Mouse (Mus musculus) liver, embryonic 16.5 days (tissue): ENCODE results near the gene Prcc. TPM values are rescaled to one million over a fixed set of nuclear protein-coding genes. Genes with fewer than 3 reads are reported as not detected.
"Not testable (repeated sequence)": the region's sequence is repeated elsewhere in the genome, so short reads cannot be mapped to it uniquely, and the experiment has no call there.

Experiments
- ATAC-seq: fragments of 200-750 bp; cut with Nextera tagmentation; 2 replicates; pipeline ENCODE4 v1.8.0; 2017; ENCODE audit warnings: low read depth, mild to moderate bottlenecking, moderate number of reproducible peaks, moderate library complexity
- H3K27ac ChIP-seq: fragments of 300-500 bp; sonication (generic); 2 replicates; pipeline ENCODE4 v1.5.1; 2014; ENCODE audit warnings: mild to moderate bottlenecking, low read length
- H3K27me3 ChIP-seq: fragments of 300-500 bp; sonication (generic); 2 replicates; pipeline ENCODE4 v1.6.1; 2014; ENCODE audit warnings: low read depth, low read length, mixed read lengths; ENCODE audit not compliant: control insufficient read depth, insufficient read depth
- H3K36me3 ChIP-seq: fragments of 300-500 bp; sonication (generic); 2 replicates; pipeline ENCODE4 v1.6.1; 2014; ENCODE audit warnings: mild to moderate bottlenecking; ENCODE audit not compliant: control insufficient read depth, insufficient read depth
- H3K4me1 ChIP-seq: fragments of 300-500 bp; sonication (generic); 2 replicates; pipeline ENCODE4 v1.6.1; 2014; ENCODE audit warnings: low read depth, low read length, mixed read lengths; ENCODE audit not compliant: control insufficient read depth
- H3K4me2 ChIP-seq: fragments of 300-500 bp; sonication (generic); 2 replicates; pipeline ENCODE4 v1.6.1; 2014; ENCODE audit warnings: low read depth, low read length, mixed read lengths
- H3K4me3 ChIP-seq: fragments of 300-500 bp; sonication (generic); 2 replicates; pipeline ENCODE4 v1.5.1; 2014; ENCODE audit warnings: low read depth, mild to moderate bottlenecking, low read length
- H3K9ac ChIP-seq: fragments of 300-500 bp; sonication (generic); 2 replicates; pipeline ENCODE4 v1.6.1; 2014; ENCODE audit warnings: low read depth, low read length
- H3K9me3 ChIP-seq: fragments of 300-500 bp; sonication (generic); replicated peaks from 2 replicates; pipeline ENCODE4 v1.6.1; 2016; ENCODE audit warnings: low read length; ENCODE audit not compliant: control insufficient read depth
- WGBS: fragments of 180-500 bp; shearing (Covaris S2); extraction: QIAGEN DNeasy Blood & Tissue Kit; methylation state at CpG from one replicate; pipeline ENCODE4 v1.1.7; 2014; ENCODE audit not compliant: insufficient replicate concordance; 5-methylcytosine and 5-hydroxymethylcytosine counted together
- polyA plus RNA-seq: library from polyadenylated mRNA; unstranded; fragments of >200 nt; fragmentation: Nextera tagmentation; extraction: Ambion mirVana; gene quantifications from 2 replicates; pipeline ENCODE4 v1.2.1, GENCODE M21; 2015

Prcc gene
- polyA plus RNA-seq, 1 experiment from 2014 or later, result 4.7 TPM

DNA sequence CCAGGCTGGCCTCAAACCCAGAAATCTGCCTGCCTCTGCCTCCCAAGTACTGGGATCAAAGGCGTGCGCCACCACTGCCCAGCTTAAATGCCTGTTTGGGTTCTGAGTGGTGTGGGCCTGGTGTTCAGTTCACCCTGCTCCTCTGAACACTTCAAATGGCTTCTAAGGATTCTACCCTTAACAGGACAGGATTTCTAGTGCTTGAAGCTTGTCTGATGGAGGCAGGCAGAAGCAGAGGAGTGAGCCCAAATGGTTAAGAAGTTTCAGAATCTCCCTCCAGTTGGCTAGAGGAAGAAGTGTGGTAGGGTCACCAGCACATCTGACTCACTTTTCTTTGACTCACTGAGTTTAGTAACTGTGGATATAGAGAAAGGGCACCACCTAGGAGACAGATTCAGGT, 24.0 kb upstream of the Prcc start:
- peaks cover 14% of the 10 kb centered on the region for H3K36me3 ChIP-seq
- H3K27ac ChIP-seq, result peak overlapping the region; percentile 80
- H3K4me2 ChIP-seq, result peak overlapping the region; percentile 64
- H3K27me3 ChIP-seq, result no peaks in the 10 kb centered on the region
- H3K4me1 ChIP-seq, result peaks cover 74% of the 10 kb centered on the region
- no peaks in the 10 kb centered on the region for H3K9me3 ChIP-seq
- ATAC-seq, result no peak
- H3K4me3 ChIP-seq, result peak overlapping the region; percentile 49; the same call in 1 of the 2 replicates
- 66% methylated on average over 2 of the region's 2 CpGs for WGBS
- H3K9ac ChIP-seq, result peak overlapping the region; percentile 55; the same call in 1 of the 2 replicates

DNA sequence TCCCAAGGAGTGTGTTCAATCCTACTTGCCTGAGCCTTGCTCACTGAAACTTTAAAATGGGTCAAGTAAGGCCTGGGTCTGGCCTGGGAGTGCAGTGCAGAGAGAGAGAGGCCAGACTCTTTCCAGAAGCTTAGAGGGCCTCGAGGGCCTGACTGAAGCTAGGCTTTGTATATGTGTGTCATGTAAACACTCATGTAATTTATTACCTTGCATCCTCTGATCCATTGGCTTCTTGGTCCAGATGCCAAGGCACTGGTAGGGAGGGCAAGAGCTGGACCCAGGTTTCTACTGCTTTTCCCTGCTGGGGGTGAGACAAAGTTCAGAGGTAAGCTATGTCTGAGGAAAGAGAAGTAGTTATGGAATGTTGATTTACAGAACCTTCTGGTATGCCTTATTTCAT, 22.5 kb upstream of the Prcc start:
- H3K9me3 ChIP-seq, result no peaks in the 10 kb centered on the region
- no peaks in the 10 kb centered on the region for H3K27me3 ChIP-seq
- peak overlapping the region; percentile 98 for H3K9ac ChIP-seq
- peak overlapping the region; percentile 76 for H3K4me2 ChIP-seq
- WGBS, result 0% methylated on average over 1 of the region's 1 CpGs
- peak overlapping the region; percentile 93 for H3K27ac ChIP-seq
- peak overlapping the region; percentile 99 for H3K4me3 ChIP-seq
- ATAC-seq, result no peak
- peaks cover 65% of the 10 kb centered on the region for H3K4me1 ChIP-seq
- H3K36me3 ChIP-seq, result peaks cover under 1% of the 10 kb centered on the region; the same call in 1 of the 2 replicates

DNA sequence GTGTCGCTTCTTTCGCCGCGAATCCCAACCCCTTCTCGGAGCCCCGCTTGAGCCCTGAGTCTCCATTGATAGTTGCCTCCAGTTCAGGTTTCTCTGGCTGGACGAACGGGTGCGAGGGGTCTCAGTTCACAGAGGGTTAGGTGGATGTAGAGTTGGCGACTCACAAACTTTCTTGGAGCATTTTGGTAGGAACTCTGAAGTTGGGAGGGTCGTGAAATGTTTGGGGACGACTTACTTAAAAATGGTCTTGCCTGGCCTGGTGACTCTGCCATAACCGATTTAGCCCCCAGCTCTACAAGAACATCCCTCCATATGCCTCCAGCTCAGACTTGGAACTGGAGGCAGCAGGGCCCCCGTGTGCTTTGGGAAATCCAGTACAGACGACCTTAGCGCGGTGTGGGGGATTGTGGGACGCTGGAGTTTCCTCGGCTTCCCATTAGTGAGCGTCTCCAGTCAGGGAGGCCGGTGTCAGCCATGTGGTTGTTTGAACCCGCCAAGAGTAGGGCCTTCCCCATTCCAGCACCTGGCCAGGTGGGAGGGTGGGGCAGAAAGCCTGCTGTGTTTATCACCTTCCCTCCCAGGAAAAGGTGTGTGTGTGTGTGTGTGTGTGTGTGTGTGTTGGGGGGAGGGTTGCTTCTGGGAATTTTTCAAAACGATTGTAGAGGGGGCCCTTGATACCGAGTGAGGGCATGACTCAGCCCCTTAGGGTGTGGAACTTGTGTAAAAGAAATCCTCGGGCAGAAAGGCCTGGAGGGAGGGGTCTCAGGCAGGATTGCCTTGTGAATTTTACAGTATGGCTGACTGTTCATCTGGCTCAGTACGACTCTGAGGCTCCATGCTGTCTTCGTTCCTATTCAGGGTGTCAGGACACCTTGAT, 21.8 kb upstream of the Prcc start:
- H3K4me3 ChIP-seq, result peak overlapping the region; percentile 99
- no peaks in the 10 kb centered on the region for H3K36me3 ChIP-seq
- no peaks in the 10 kb centered on the region for H3K27me3 ChIP-seq
- no peak for ATAC-seq
- peaks cover 62% of the 10 kb centered on the region for H3K4me1 ChIP-seq
- peak overlapping the region; percentile 76 for H3K4me2 ChIP-seq
- H3K9me3 ChIP-seq, result no peaks in the 10 kb centered on the region
- peak overlapping the region; percentile 93 for H3K27ac ChIP-seq
- under 1% methylated on average over 27 of the region's 27 CpGs for WGBS
- H3K9ac ChIP-seq, result peak overlapping the region; percentile 98

GRCm38 (mm10) chr3:87906601-87906980, 21.2 kb upstream of the Prcc start:
- Histone ChIP-seq H3K4me2 (peak overlapping the region; percentile 76), H3K9ac (peak overlapping the region; percentile 98), H3K4me1 (peaks cover 62% of the 10 kb centered on the region), H3K27me3 (no peaks in the 10 kb centered on the region), H3K4me3 (peak overlapping the region; percentile 99), H3K27ac (peak overlapping the region; percentile 93), H3K9me3 (no peaks in the 10 kb centered on the region), H3K36me3 (no peaks in the 10 kb centered on the region)
- peak; percentile 5 for ATAC-seq
- WGBS, result under 1% methylated on average over 45 of the region's 47 CpGs

DNA sequence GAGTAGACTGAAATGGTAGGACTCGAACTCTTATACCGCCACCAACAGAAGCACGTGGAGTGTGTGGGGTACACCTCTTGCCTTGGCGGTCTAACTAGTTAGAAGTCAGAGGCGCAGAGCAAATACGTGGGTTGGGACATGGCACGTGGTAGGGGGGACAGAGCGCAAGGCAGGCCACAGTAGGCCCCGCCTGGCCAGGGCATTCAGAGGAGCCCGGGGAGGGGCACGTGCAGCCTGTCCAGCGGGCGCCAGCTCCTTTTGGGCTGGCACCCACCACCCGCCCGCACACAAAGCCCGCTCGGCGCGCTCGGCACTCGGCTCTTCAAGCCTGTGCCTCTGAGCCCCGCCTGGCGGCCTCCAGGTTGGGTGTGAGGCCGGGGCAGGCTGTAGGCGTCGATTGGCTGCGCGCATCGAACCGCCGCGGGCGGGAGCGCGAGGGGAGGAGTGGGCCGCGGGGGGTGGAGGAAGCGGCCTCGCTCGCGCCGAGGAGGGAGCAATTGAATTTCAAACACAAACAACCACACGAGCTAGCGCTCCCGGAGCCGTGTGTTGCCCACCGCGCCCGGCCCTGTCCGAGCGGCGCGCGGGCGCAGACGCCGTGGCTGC, 20.6 kb upstream of the Prcc start, which contains the start of gene Hdgf:
Gene Hdgf, plus strand, starts transcription at position 442 of the 606 bp plus-strand sequence.
- Histone ChIP-seq H3K4me2 (peak within 1 kb of the TSS; percentile 76), H3K27me3 (no peaks in the 10 kb centered on the region), H3K36me3 (no peaks in the 10 kb centered on the region), H3K4me1 (peaks cover 62% of the 10 kb centered on the region), H3K27ac (peak within 1 kb of the TSS; percentile 93), H3K9ac (peak within 1 kb of the TSS; percentile 98), H3K9me3 (no peaks in the 10 kb centered on the region), H3K4me3 (peak within 1 kb of the TSS; percentile 99)
- ATAC-seq, result peak; percentile 85
- WGBS, result 0% methylated on average over 45 of the region's 57 CpGs

DNA sequence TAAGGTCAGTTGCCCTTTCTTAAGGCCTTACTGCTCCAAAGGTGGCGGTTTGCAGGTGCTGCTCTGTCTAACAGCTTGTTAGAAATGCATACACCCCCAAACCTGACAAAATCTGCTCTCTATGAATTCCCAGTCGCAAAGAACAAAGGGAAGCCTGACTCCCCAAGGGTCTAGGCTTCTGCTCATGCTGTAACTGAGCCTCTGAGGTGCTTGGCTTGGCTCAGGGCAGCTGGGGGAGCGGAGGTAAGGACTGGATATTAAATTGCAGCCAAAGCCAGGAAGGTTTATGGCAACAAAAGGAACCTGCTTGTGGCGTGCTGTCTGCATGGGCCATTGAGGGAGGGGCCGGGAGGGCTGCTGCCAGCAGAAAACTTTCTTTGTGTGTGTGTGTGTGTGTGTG, 18.4 kb upstream of the Prcc start:
- peaks cover 57% of the 10 kb centered on the region for H3K4me1 ChIP-seq
- ATAC-seq, result no peak
- 57% methylated on average over 5 of the region's 5 CpGs for WGBS

DNA sequence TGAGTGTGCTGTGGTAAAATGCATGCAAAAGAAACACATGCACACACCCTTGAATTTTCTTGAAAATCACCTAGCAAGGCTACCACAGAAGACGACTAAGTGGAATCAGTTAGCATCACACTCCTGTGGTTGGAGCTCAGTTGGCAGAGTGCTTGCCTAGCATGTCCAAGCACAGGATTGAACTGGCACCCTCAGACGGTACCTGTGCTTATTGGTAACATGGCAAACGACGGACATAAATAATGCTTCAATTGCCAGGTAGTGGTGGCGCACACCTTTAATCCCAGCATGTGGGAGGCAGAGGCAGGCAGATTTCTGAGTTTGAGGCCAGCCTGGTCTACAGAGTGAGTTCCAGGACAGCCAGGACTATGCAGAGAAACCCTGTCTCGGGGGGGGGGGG, 16.6 kb upstream of the Prcc start:
- H3K36me3 ChIP-seq, ATAC-seq, H3K9me3 ChIP-seq, H3K4me3 ChIP-seq, H3K27me3 ChIP-seq: not testable (repeated sequence)
- H3K4me2 ChIP-seq, result peak overlapping the region; percentile 69
- H3K27ac ChIP-seq, result peak overlapping the region; percentile 91
- H3K9ac ChIP-seq, result peak overlapping the region; percentile 46; the same call in 1 of the 2 replicates
- WGBS, result 38% methylated on average over 6 of the region's 6 CpGs
- H3K4me1 ChIP-seq, result peaks cover 46% of the 10 kb centered on the region

More for the DNA sequence above, 18.4 kb upstream of the Prcc start:
- no peaks in the 10 kb centered on the region for H3K36me3 ChIP-seq
- no peak overlapping the region for H3K4me2 ChIP-seq
- H3K9me3 ChIP-seq, result no peaks in the 10 kb centered on the region
- 0 out of 2 replicates have a peak overlapping the region, but pooled peaks have one; percentile 1 for H3K9ac ChIP-seq
- no peak overlapping the region for H3K4me3 ChIP-seq
- peak overlapping the region; percentile 25; the same call in 1 of the 2 replicates for H3K27ac ChIP-seq
- H3K27me3 ChIP-seq, result no peaks in the 10 kb centered on the region

- Histone ChIP-seq H3K27ac (peak overlapping the region; percentile 91), H3K4me3 (peak overlapping the region; percentile 26)
- ATAC-seq, result peak; percentile 74
These were observed 15.7 kb upstream of the Prcc start for GRCm38 (mm10) chr3:87901036-87901624.

More at GRCm38 (mm10) chr3:87901036-87901624, 15.7 kb upstream of the Prcc start:
- H3K4me1 ChIP-seq, result peaks cover 46% of the 10 kb centered on the region
- peak overlapping the region; percentile 46 for H3K9ac ChIP-seq
- no peaks in the 10 kb centered on the region for H3K36me3 ChIP-seq
- H3K27me3 ChIP-seq, result no peaks in the 10 kb centered on the region
- 0% methylated on average over 1 of the region's 1 CpGs for WGBS
- H3K4me2 ChIP-seq, result peak overlapping the region; percentile 69
- no peaks in the 10 kb centered on the region for H3K9me3 ChIP-seq
